Mouse (Mus musculus) stomach, embryonic 14.5 days (tissue): ENCODE results near the gene Slc35d3. TPM values are rescaled to one million over a fixed set of nuclear protein-coding genes. Genes with fewer than 3 reads are reported as not detected.

Source experiments
- ATAC-seq: fragments of 200-750 bp; cut with Nextera tagmentation; 2 replicates; pipeline ENCODE4 v1.8.0; 2017; ENCODE audit warnings: low read depth, moderate TSS enrichment; ENCODE audit not compliant: insufficient number of reproducible peaks, insufficient read depth, low FRiP score
- H3K27ac ChIP-seq: fragments of 300-500 bp; sonication (generic); 2 replicates; pipeline ENCODE4 v1.5.1; 2014; ENCODE audit warnings: mild to moderate bottlenecking, low read length, moderate library complexity, mixed read lengths
- H3K27me3 ChIP-seq: fragments of 300-500 bp; sonication (generic); 2 replicates; pipeline ENCODE4 v1.6.1; 2014; ENCODE audit warnings: low read length, control low read depth, mixed read lengths; ENCODE audit not compliant: control insufficient read depth, insufficient read depth
- H3K36me3 ChIP-seq: fragments of 300-500 bp; sonication (generic); 2 replicates; pipeline ENCODE4 v1.6.1; 2014; ENCODE audit warnings: mild to moderate bottlenecking, control low read depth, low read length, moderate library complexity, mixed read lengths; ENCODE audit not compliant: control insufficient read depth, insufficient read depth
- H3K4me1 ChIP-seq: fragments of 300-500 bp; sonication (generic); 2 replicates; pipeline ENCODE4 v1.6.1; 2014; ENCODE audit warnings: low read length, control low read depth, mixed read lengths; ENCODE audit not compliant: control insufficient read depth, insufficient read depth
- H3K4me2 ChIP-seq: fragments of 300-500 bp; sonication (generic); replicated peaks from 2 replicates; pipeline ENCODE4 v1.6.1; 2014; ENCODE audit warnings: low read depth, low read length, control low read depth
- H3K4me3 ChIP-seq: fragments of 300-500 bp; sonication (generic); 2 replicates; pipeline ENCODE4 v1.5.1; 2014; ENCODE audit warnings: low read depth, low read length, control low read depth
- H3K9ac ChIP-seq: fragments of 300-500 bp; sonication (generic); replicated peaks from 2 replicates; pipeline ENCODE4 v1.6.1; 2014; ENCODE audit warnings: low read depth, mild to moderate bottlenecking, control low read depth, low read length, moderate library complexity, mixed read lengths
- H3K9me3 ChIP-seq: fragments of 300-500 bp; sonication (generic); 2 replicates; pipeline ENCODE4 v1.6.1; 2016; ENCODE audit warnings: low read depth, low read length, control low read depth; ENCODE audit not compliant: control insufficient read depth
- WGBS: fragments of 180-500 bp; shearing (Covaris S2); extraction: QIAGEN DNeasy Blood & Tissue Kit; methylation state at CpG from one replicate; pipeline ENCODE4 v1.1.7; 2014; 5-methylcytosine and 5-hydroxymethylcytosine counted together
- polyA plus RNA-seq: library from polyadenylated mRNA; unstranded; fragments of >200 nt; fragmentation: Nextera tagmentation; extraction: Ambion mirVana; gene quantifications from 2 replicates; pipeline ENCODE4 v1.2.1, GENCODE M21; 2014

Gene Slc35d3
- polyA plus RNA-seq, 1 experiment from 2014 or later, result 0.14 TPM

GRCm38 (mm10) chr10:19880437-19880836 is 29.2 kb upstream of the Slc35d3 start:
- 0 out of 2 replicates have a peak, but pooled peaks cover 3% of the 10 kb centered on the region for H3K4me1 ChIP-seq
- no peak overlapping the region for H3K27ac ChIP-seq
- 83% methylated on average over 3 of the region's 3 CpGs for WGBS
- H3K36me3 ChIP-seq, result no peaks in the 10 kb centered on the region
- no peak overlapping the region for H3K4me2 ChIP-seq
- H3K9me3 ChIP-seq, result no peaks in the 10 kb centered on the region
- H3K27me3 ChIP-seq, result no peaks in the 10 kb centered on the region
- ATAC-seq, result no peak
- H3K9ac ChIP-seq, result no peak overlapping the region
- H3K4me3 ChIP-seq, result no peak overlapping the region

- H3K27ac ChIP-seq, result no peak overlapping the region
- WGBS, result 51% methylated on average over 6 of the region's 6 CpGs
Measured at GRCm38 (mm10) chr10:19879161-19879560, 27.9 kb upstream of the Slc35d3 start.

GRCm38 (mm10) chr10:19877679-19878078 is 26.4 kb upstream of the Slc35d3 start:
- no peak overlapping the region for H3K4me3 ChIP-seq
- 0 out of 2 replicates have a peak, but pooled peaks cover 3% of the 10 kb centered on the region for H3K4me1 ChIP-seq
- no peak for ATAC-seq
- no peak overlapping the region for H3K27ac ChIP-seq
- H3K27me3 ChIP-seq, result no peaks in the 10 kb centered on the region
- WGBS, result 81% methylated on average over 9 of the region's 9 CpGs
- no peak overlapping the region for H3K9ac ChIP-seq
- no peak overlapping the region for H3K4me2 ChIP-seq
- no peaks in the 10 kb centered on the region for H3K36me3 ChIP-seq
- no peaks in the 10 kb centered on the region for H3K9me3 ChIP-seq

More at GRCm38 (mm10) chr10:19879161-19879560, 27.9 kb upstream of the Slc35d3 start:
- H3K4me1 ChIP-seq, result 0 out of 2 replicates have a peak, but pooled peaks cover 3% of the 10 kb centered on the region
- H3K9ac ChIP-seq, result no peak overlapping the region
- H3K36me3 ChIP-seq, result no peaks in the 10 kb centered on the region
- H3K4me3 ChIP-seq, result no peak overlapping the region
- no peaks in the 10 kb centered on the region for H3K9me3 ChIP-seq
- no peak overlapping the region for H3K4me2 ChIP-seq
- H3K27me3 ChIP-seq, result no peaks in the 10 kb centered on the region
- no peak for ATAC-seq

- no peak overlapping the region for H3K4me2 ChIP-seq
- peak; percentile 81 for ATAC-seq
- H3K36me3 ChIP-seq, result no peaks in the 10 kb centered on the region
- no peaks in the 10 kb centered on the region for H3K27me3 ChIP-seq
- no peak overlapping the region for H3K4me3 ChIP-seq
- peak overlapping the region; percentile 27; the same call in 1 of the 2 replicates for H3K27ac ChIP-seq
- 0 out of 2 replicates have a peak, but pooled peaks cover 3% of the 10 kb centered on the region for H3K4me1 ChIP-seq
- 66% methylated on average over 8 of the region's 8 CpGs for WGBS
- H3K9me3 ChIP-seq, result no peaks in the 10 kb centered on the region
- no peak overlapping the region for H3K9ac ChIP-seq
Measured at GRCm38 (mm10) chr10:19877257-19877656, 26.0 kb upstream of the Slc35d3 start.

GRCm38 (mm10) chr10:19876669-19877068 is 25.4 kb upstream of the Slc35d3 start:
- WGBS, result 54% methylated on average over 7 of the region's 7 CpGs
- 0 out of 2 replicates have a peak, but pooled peaks cover 3% of the 10 kb centered on the region for H3K4me1 ChIP-seq
- no peak overlapping the region; the same call in 1 of the 2 replicates for H3K9ac ChIP-seq
- H3K36me3 ChIP-seq, result no peaks in the 10 kb centered on the region
- ATAC-seq, result 0 out of 2 replicates have a peak, but pooled peaks have one; percentile 39
- H3K27ac ChIP-seq, result peak overlapping the region; percentile 27; the same call in 1 of the 2 replicates
- no peaks in the 10 kb centered on the region for H3K9me3 ChIP-seq
- H3K4me3 ChIP-seq, result no peak overlapping the region
- no peaks in the 10 kb centered on the region for H3K27me3 ChIP-seq
- no peak overlapping the region for H3K4me2 ChIP-seq

- Histone ChIP-seq H3K27me3 (no peaks in the 10 kb centered on the region), H3K4me1 (0 out of 2 replicates have a peak, but pooled peaks cover 3% of the 10 kb centered on the region), H3K9ac (no peak overlapping the region), H3K4me2 (no peak overlapping the region), H3K4me3 (no peak overlapping the region), H3K9me3 (no peaks in the 10 kb centered on the region), H3K27ac (no peak overlapping the region), H3K36me3 (no peaks in the 10 kb centered on the region)
- ATAC-seq, result no peak
- WGBS, result 81% methylated on average over 5 of the region's 5 CpGs
Measured at GRCm38 (mm10) chr10:19875346-19875745, 24.1 kb upstream of the Slc35d3 start.

GRCm38 (mm10) chr10:19855597-19856306 is 4.5 kb upstream of the Slc35d3 start:
- H3K9me3 ChIP-seq, result no peaks in the 10 kb centered on the region
- H3K9ac ChIP-seq, result no peak overlapping the region
- no peak overlapping the region for H3K27ac ChIP-seq
- ATAC-seq, result no peak
- H3K4me1 ChIP-seq, result peaks cover 6% of the 10 kb centered on the region; the same call in 1 of the 2 replicates
- H3K4me2 ChIP-seq, result no peak overlapping the region
- 89% methylated on average over 7 of the region's 7 CpGs for WGBS
- H3K36me3 ChIP-seq, result 0 out of 2 replicates have a peak, but pooled peaks cover under 1% of the 10 kb centered on the region
- H3K27me3 ChIP-seq, result peaks cover 22% of the 10 kb centered on the region
- H3K4me3 ChIP-seq, result no peak overlapping the region

GRCm38 (mm10) chr10:19853609-19854008 is 2.4 kb upstream of the Slc35d3 start:
- H3K4me1 ChIP-seq, result peaks cover 15% of the 10 kb centered on the region; the same call in 1 of the 2 replicates
- no peak for ATAC-seq
- no peaks in the 10 kb centered on the region for H3K9me3 ChIP-seq
- H3K9ac ChIP-seq, result no peak overlapping the region
- H3K4me2 ChIP-seq, result no peak overlapping the region
- H3K36me3 ChIP-seq, result no peaks in the 10 kb centered on the region
- H3K4me3 ChIP-seq, result no peak overlapping the region
- no peak overlapping the region for H3K27ac ChIP-seq
- H3K27me3 ChIP-seq, result peaks cover 37% of the 10 kb centered on the region
- 47% methylated on average over 2 of the region's 2 CpGs for WGBS
